Mouse (Mus musculus) right cerebral cortex, postnatal 25 days (tissue): ENCODE results near the gene Hibadh.

ENCODE experiments used
- DNase-seq: peaks from one replicate; pipeline ENCODE4 v3.0.0; 2022

Hibadh gene

GRCm38 (mm10) chr6:52567327-52568299 lies 72.6 kb downstream of the Hibadh start:
- DNase-seq = no peak

DNA sequence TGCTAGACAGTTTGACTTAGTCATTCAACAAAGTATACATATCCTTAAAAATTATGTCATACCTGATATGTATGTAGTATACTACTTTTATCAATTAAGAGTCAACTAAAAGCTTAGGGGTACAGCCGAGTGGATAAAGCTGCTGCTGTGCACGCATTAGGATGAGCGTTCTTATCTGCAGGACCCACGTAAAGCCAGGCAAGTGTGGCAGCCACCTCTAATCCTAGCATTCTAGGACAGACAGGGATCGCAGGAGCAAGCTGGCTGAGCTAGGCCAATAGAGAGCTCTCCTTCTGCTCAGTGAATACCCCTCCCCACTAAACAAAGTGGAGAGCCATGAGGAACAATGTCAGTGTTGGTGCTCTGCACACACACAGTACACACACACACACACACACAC lies 75.0 kb downstream of the Hibadh start:
- no peak for DNase-seq

DNA sequence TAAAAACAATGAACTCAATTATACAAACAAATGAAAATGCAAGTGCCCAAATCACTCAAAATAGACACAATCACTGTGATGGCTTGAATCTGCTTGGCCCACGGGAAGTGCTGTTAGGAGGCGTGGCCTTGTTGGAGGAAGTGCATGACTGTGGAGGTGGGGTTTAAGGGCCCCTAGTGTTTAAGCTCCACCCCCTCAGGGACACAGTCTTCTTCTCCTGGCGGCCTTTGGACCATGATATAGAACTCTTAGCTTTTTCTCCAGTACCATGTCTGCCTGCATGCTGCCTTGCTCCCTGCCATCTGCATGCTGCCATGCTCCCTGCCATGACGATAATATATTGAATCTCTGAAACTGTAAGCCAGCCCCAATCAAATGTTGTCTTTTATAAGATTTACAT lies 77.2 kb downstream of the Hibadh start:
- DNase-seq = no peak

- DNase-seq = no peak
Measured at GRCm38 (mm10) chr6:52559041-52559440, 81.1 kb downstream of the Hibadh start.

DNA sequence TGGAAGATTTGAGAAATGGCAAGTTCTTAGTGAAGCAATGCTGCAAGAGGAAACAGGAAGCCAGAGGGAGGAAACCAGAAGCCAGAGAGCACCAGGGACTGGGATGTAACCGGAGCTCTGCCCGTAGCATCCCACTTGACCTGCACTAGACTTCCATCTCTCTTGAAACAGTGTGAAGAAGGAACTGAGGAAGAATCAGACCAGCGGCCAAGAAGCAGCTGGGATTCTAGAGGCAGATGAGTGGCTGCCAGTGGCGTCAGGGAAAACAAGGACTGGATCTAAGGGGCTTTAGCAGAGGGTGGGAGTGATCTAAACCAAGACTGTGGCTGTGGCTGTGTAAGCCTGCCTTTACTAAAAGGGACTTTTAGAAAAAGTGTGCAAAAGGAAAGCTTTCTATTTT lies 95.8 kb downstream of the Hibadh start:
- no peak for DNase-seq

GRCm38 (mm10) chr6:52542464-52542863 lies 97.7 kb downstream of the Hibadh start:
- no peak for DNase-seq

- no peak for DNase-seq
Measured at GRCm38 (mm10) chr6:52539911-52540310, 100.3 kb downstream of the Hibadh start.

DNA sequence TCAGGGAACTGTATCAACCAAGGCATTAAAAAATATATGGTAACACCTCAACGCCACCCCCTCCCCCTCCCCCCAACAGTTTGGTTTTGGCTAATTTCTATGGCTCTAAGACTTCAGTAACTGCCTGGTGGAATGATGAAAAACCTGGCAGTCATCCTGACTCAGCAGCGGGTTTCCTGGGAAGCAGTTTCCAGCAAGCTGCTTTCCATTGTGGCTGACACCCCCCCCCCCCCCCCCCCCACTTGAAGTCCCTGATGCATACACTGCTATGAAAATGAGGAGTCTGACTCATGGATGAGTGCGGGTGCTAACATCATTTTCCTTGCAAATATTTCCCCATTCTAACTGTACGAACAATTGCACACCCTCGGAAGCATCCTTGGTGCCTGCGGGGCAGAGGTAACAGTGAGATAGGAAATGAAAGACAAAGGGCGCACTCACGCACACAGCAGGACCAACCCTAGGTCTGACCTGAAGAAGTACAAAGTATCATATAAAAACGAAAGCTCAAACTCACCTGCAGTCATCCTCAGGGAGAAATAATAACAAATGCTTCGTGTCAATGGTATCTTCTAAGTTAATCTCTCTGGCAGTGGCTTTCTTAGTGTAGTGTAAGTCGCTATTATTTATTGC lies 105.0 kb downstream of the Hibadh start:
- no peak for DNase-seq

DNA sequence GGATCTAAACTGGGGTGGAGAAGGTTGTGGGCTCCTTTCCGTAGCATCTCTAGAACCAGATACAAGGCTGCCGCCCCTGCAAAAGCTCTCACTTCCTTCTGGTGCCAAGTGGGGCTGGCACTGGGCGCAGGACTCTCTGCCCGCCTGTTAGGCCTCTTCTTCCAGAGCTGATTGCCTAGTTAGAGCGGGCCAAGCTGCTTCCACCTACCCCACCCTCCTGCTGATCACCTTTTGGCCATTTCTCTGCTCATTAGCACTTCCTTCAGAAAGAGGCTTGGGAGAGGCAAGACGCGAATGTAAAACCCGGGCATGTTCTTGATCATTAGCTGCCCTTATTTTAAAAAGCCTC lies 108.1 kb downstream of the Hibadh start:
- DNase-seq = no peak

GRCm38 (mm10) chr6:52531366-52532143 lies 108.6 kb downstream of the Hibadh start:
- DNase-seq = peak; percentile 20

GRCm38 (mm10) chr6:52530861-52531260 lies 109.3 kb downstream of the Hibadh start:
- DNase-seq = no peak

GRCm38 (mm10) chr6:52524226-52524625 lies 116.0 kb downstream of the Hibadh start:
- no peak for DNase-seq

- DNase-seq = no peak
Measured at GRCm38 (mm10) chr6:52518704-52519103, 121.5 kb downstream of the Hibadh start.

DNA sequence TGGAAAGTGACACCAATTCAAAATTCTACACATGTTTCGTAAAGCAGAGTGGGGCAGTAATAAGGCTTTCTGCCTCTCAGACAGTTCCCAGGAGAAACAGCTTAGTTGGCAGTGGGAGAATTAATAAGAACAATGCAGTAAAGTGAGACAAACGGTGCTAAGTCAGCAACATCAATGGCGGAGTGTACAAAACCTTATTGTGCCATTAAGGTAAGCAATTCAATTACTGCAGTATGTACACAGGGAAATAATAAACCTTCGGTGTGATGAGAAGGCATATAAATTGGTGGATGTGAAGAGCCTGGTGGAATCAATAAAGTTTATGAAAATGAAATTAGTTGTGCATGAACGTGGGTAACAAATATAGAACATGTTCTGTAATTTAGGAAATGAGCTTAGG lies 122.9 kb downstream of the Hibadh start:
- no peak for DNase-seq

DNA sequence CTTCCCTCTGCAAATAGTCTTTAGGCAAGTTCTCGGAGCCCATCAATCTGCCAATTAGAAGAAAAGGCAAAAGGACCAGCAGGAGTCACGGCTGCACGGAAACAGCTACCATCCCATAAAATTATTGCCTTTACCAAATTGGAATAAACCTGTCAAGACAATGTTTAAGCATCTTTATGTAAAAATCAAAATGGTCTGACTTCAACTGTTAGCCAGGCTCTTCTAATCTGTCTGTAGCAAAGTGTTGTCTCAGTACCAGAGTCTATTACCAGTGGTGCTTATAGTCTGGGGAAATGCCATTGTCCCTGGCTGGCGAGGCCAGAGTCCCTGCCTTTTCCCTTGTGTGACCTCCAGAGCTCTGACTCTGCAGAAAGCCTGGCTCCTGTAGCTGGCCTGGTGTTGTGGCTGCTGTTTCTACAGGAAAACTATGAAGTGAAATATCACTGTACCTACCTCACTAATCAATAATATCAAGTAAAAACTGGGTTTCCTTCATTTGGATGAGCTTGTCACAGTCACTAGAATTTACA lies 126.2 kb downstream of the Hibadh start:
- DNase-seq = no peak

DNA sequence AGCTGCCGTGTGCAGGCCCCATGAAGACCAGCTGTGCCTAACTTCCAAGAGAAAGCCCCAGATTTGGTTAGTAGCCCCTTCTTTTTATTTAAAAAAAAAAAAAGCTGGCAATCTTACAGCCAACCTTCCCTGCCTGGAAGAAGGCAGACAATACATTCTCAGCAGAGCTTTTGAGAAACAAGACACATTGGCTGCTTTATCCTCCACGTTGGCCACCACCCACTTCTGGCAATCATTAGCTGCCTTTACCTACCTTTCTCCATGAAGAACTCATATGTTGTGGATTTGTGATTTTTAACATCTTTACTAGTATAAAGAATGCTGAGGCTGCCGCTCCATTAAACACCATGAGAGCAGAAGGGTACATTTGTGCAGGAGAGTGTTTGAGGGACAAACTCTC lies 131.4 kb downstream of the Hibadh start:
- no peak for DNase-seq

- DNase-seq = no peak
Measured at GRCm38 (mm10) chr6:52507946-52508345, 132.2 kb downstream of the Hibadh start.

GRCm38 (mm10) chr6:52507171-52507570 lies 133.0 kb downstream of the Hibadh start:
- no peak for DNase-seq

DNA sequence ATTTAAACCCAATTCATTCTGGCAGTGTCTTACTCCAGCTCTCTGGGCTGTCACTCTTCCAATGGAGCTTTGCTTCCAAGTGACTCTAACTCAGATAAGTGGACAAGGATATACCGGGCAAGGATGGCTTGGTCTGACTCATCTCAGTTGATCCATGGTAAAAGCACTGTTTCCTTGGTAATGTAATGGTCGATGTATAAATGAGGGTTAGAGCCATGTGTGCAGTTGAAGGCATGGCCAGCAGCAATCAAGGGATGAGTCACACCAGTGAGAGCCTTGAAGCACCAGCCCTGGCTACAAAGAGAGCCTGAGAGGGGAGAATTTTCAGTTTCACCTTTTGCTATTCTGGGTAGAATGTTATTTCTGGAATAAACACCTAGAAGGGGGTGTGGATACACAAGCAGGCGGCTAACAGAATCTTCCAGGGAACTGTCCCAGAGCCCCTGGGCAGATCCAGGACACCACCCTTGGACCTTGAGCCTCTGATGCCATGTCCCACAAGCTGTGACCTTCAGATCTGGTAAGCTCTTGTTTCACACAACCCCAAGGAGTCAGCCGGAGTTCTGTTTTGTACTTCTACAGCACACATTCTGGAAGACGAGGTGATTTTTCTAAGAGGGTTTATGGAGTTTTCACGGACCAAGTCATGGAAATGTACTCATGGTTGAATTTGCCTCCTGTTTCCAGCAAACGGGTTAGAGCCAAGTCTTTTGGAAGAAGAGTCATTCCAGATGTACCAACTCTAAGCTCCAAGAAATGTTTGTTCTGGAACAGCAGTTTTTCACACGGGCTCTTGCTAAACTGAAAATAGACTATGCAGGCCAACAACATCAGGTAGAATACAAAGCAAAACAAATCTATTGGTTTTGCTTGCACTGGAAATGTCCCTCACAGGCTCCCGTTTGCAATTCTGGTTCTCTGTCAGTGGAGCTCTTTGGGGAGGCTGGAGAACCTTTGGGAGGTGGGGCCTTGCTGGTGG lies 134.1 kb downstream of the Hibadh start:
- no peak for DNase-seq

DNA sequence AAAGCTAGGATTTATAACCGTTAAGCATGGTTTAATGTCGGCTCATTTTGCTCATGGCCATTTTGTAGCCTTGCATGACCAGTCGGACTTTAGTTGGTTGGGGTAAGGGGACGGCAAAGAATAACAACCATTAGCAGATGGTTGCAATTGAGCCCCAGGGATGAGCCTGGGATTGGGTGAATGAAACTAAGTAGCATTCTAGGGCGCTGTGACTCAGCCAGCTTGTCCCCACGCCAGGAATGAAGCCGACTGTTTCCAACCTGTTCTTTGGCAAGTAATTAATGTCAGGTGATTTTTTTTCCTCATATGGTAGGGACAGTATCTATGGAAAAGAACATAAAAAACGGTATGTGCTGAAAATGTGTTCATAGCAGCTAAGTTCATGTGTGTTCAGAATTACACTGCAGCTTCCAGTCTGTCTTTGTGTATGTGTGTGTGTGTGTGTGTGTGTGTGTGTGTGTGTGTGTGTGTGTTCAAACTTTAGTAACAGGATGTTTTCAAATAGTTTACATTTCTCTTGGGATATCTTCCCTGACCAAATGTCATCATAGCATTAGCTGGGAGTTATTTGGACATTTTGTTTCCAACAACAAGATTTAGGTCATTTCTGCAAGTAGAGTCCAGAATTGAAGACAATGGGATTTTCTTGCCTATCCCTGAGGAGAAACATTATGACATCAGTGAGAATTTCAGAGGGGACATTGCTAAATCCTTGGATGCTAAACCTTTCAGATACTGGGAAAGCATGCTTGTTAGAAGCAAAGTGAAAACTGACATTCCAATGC lies 135.3 kb downstream of the Hibadh start:
- DNase-seq = peak; percentile 8

DNA sequence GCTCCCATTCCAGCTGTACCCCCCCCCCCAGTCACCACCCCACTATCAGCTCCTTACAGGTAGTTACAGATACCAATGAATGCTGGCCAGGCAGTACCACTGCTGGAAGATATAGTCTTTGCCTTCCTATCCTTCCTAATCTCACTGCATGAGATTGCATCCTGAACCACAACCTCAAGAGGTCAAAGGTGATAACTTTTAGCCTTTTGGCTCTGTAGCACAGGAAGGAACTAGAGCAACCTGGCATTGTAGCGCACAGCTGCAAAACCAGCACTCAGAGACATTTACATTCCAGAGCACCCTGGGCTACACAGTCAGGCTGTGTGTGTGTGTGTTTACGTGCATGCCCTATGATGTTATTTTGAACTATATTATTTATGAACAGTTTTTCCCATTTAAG lies 137.2 kb downstream of the Hibadh start:
- no peak for DNase-seq
